Mouse (Mus musculus) C2C12 (cell line): ENCODE measurements around the gene Lin52. TPM values are rescaled to one million over a fixed set of nuclear protein-coding genes. Genes with fewer than 3 reads are reported as not detected.

Experiments
- H3K27me3 ChIP-seq: one replicate; pipeline ENCODE4 v1.6.1; 2011; ENCODE audit not compliant: control insufficient read depth, insufficient read depth, insufficient read length
- H3K36me3 ChIP-seq: one replicate; pipeline ENCODE4 v1.6.1; 2011; ENCODE audit not compliant: control insufficient read depth, insufficient read depth
- H3K4me3 ChIP-seq: one replicate; pipeline ENCODE4 v1.5.1; 2011; ENCODE audit warnings: mild to moderate bottlenecking, control low read depth; ENCODE audit not compliant: poor library complexity, insufficient read depth, severe bottlenecking
- H3K79me2 ChIP-seq: one replicate; pipeline ENCODE4 v1.6.1; 2011; ENCODE audit not compliant: control insufficient read depth, insufficient read depth
- H3K79me3 ChIP-seq: one replicate; pipeline ENCODE4 v1.6.1; 2011; ENCODE audit warnings: low read depth, control low read depth
- H3ac ChIP-seq: one replicate; pipeline ENCODE3; 2011; ENCODE audit warnings: low read depth; ENCODE audit not compliant: control insufficient read depth, insufficient read length
- CEBPB ChIP-seq: IDR thresholded peaks from one replicate; pipeline ENCODE4 v1.6.1; 2011; ENCODE audit warnings: low read depth, mild to moderate bottlenecking, control low read depth, moderate library complexity
- CTCF ChIP-seq: IDR thresholded peaks from one replicate; pipeline ENCODE4 v1.5.1; 2011; ENCODE audit not compliant: control insufficient read depth, insufficient read depth, insufficient read length
- FOSL1 ChIP-seq: IDR thresholded peaks from one replicate; pipeline ENCODE4 v1.8.0; 2011; ENCODE audit warnings: mild to moderate bottlenecking, low read length; ENCODE audit not compliant: poor library complexity, insufficient read depth, severe bottlenecking
- MAX ChIP-seq: IDR thresholded peaks from one replicate; pipeline ENCODE4 v1.6.1; 2011; ENCODE audit warnings: mild to moderate bottlenecking, control low read depth
- MYOD1 ChIP-seq: IDR thresholded peaks from one replicate; pipeline ENCODE4 v1.6.1; 2011; ENCODE audit warnings: low read depth; ENCODE audit not compliant: control insufficient read depth, insufficient read length
- MYOG ChIP-seq: IDR thresholded peaks from one replicate; pipeline ENCODE4 v1.6.1; 2011; ENCODE audit not compliant: control insufficient read depth, insufficient read length; ENCODE audit errors: extremely low read depth
- USF1 ChIP-seq: IDR thresholded peaks from one replicate; pipeline ENCODE4 v1.6.1; 2011; ENCODE audit warnings: low read depth, mild to moderate bottlenecking, control low read depth, moderate library complexity
- polyA plus RNA-seq: library from polyadenylated mRNA; unstranded; fragments of >200 nt; fragmentation: generic; extraction: Trizol; gene quantifications from one replicate; pipeline ENCODE4 v1.2.1, GENCODE M21; 2012; ENCODE audit warnings: missing spikeins

Lin52 gene
- polyA plus RNA-seq, 1 experiment, result 2.8 TPM

DNA sequence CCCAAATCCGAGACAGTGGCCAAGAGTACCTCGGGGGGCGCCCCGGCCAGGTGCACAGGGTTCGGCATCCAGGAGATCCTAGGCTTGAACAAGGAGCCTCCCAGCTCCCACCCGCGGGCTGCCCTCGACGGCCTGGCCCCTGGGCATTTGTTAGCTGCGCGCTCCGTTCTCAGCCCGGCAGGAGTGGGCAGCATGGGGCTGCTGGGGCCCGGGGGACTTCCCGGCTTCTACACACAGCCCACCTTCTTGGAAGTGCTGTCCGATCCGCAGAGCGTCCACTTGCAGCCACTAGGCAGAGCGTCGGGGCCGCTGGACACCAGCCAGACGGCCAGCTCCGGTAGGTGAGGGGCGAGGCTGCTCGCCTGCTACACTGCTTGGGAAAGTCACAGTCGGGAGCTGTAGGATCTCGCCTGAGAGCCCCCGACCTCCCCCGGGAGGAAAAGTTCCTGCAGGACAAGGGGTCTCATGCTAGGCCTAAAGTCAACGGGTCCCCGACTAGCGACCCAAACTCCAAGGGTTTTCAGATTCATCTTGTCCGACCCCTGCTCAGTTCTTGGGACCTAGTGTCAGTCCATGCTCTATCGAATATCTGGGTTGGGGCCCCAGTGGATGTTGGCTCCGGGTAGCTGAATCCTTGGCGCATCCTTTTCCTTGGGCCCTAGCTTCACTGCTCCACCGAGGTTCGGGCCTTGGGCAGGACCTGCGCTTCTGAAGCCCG, 118.9 kb downstream of the Lin52 start:
- peaks cover 40% of the 10 kb centered on the region for H3K27me3 ChIP-seq
- no peaks in the 10 kb centered on the region for H3K36me3 ChIP-seq
- TF ChIP-seq MYOG (no peak), CEBPB (no peak), MAX (no peak), CTCF (no peak), USF1 (no peak), MYOD1 (no peak), FOSL1 (no peak)
- H3K79me2 ChIP-seq, result no peaks in the 10 kb centered on the region
- no peaks in the 10 kb centered on the region for H3K79me3 ChIP-seq
- no peak overlapping the region for H3ac ChIP-seq
- H3K4me3 ChIP-seq, result no peak overlapping the region

DNA sequence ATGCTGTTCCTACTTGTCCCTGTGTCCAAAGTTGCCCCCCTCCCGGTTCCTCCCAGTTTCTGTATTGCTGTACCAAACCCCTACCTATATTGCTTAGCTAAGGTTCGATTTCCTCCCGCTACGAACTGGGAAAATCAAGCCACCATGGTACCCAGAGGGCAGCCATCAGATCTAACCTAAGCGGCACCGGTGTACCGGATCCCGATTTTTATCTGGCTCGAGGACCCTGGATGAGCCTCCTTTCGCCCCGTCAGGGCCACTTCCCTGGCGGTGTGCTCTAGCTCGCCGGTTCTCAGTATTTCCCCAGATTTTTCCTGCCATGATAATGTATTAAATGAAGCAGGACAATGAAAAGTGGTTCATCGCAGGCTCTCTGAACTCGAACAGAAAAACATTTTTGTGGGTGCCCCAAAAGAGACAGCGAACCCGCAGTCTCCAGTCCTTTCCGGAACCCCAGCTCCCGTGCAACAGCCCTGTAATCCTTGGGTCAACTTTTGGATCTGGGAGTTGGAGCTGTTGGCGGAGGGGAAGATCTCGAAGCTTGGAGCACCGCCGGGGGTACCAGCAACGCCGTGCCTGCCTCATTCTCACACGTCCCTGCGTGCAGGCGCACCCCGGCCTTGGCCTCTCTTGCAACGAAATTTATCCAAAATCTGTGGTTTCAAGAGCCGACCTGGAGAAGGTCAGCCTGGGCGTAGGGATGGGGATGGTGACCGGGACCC, 119.6 kb downstream of the Lin52 start:
- H3K27me3 ChIP-seq, result peaks cover 40% of the 10 kb centered on the region
- no peaks in the 10 kb centered on the region for H3K79me2 ChIP-seq
- no peak overlapping the region for H3K4me3 ChIP-seq
- no peak overlapping the region for H3ac ChIP-seq
- H3K36me3 ChIP-seq, result no peaks in the 10 kb centered on the region
- TF ChIP-seq USF1, result no peak
- no peaks in the 10 kb centered on the region for H3K79me3 ChIP-seq

- Histone ChIP-seq H3K27me3 (peaks cover 41% of the 10 kb centered on the region), H3K4me3 (no peak overlapping the region), H3K79me2 (no peaks in the 10 kb centered on the region)
Observed at GRCm38 (mm10) chr12:84571466-84572340, 120.5 kb downstream of the Lin52 start.

GRCm38 (mm10) chr12:84572341-84572720, 121.1 kb downstream of the Lin52 start:
- no peak for TF ChIP-seq CEBPB
- no peak for TF ChIP-seq MYOG
- no peak for TF ChIP-seq USF1
- TF ChIP-seq CTCF, result no peak
- TF ChIP-seq MAX, result no peak
- TF ChIP-seq MYOD1, result no peak
- no peak for TF ChIP-seq FOSL1
- no peak overlapping the region for H3K4me3 ChIP-seq
- no peaks in the 10 kb centered on the region for H3K36me3 ChIP-seq
- H3K27me3 ChIP-seq, result peaks cover 47% of the 10 kb centered on the region
- no peak overlapping the region for H3ac ChIP-seq
- H3K79me3 ChIP-seq, result no peaks in the 10 kb centered on the region
- no peaks in the 10 kb centered on the region for H3K79me2 ChIP-seq

More at GRCm38 (mm10) chr12:84571466-84572340, 120.5 kb downstream of the Lin52 start:
- Histone ChIP-seq H3ac (no peak overlapping the region), H3K79me3 (no peaks in the 10 kb centered on the region), H3K36me3 (no peaks in the 10 kb centered on the region)
- TF ChIP-seq FOSL1 (no peak), CEBPB (no peak), CTCF (no peak), MYOG (no peak), MAX (no peak)

DNA sequence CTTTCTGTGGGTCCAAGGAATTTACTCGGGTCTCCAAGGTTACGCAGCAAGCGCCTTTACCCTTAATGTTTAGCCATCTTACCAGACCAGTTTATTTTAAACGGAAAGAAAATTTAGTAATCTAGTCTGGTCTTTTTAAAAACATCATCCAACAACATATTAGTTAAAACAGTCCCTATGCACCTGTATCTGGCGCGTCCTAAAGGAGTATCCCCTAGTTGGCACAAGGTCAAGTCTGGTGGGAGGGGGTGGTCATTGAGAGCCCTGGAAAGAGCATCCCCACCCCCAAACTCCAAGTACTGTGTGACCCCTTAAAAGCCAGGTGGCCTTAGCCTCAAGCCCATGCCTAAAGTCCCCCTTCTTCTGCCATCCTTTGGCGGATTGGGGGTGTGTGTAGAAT, 121.9 kb downstream of the Lin52 start:
- TF ChIP-seq CTCF (no peak), FOSL1 (no peak), USF1 (no peak), MYOG (no peak), CEBPB (no peak), MYOD1 (no peak), MAX (no peak)
- H3K27me3 ChIP-seq, result peaks cover 48% of the 10 kb centered on the region

More for the DNA sequence above, 121.9 kb downstream of the Lin52 start:
- H3K36me3 ChIP-seq, result no peaks in the 10 kb centered on the region
- no peaks in the 10 kb centered on the region for H3K79me2 ChIP-seq
- no peak overlapping the region for H3K4me3 ChIP-seq
- no peaks in the 10 kb centered on the region for H3K79me3 ChIP-seq
- no peak overlapping the region for H3ac ChIP-seq
